Mouse (Mus musculus): ENCODE results near the gene Tma7. TPM values are rescaled to one million over a fixed set of nuclear protein-coding genes. Genes with fewer than 3 reads are reported as not detected.

The Tma7 gene
- polyA plus RNA-seq, 1 experiment from 2014 or later: 480 TPM

GRCm38 (mm10) chr9:109116205-109116604 lies 33.8 kb upstream of the Tma7 start:
- Histone ChIP-seq H3K4me3 (replicated peaks) (no peak overlapping the region), H3K4me2 (no peak overlapping the region), H3K4me1 (replicated peaks) (no peaks in the 10 kb centered on the region), H3K9me3 (replicated peaks) (no peaks in the 10 kb centered on the region), H3K9ac (no peak overlapping the region), H3K27me3 (no peaks in the 10 kb centered on the region), H3K27ac (no peak overlapping the region), H3K36me3 (peaks cover 36% of the 10 kb centered on the region)
- WGBS (ENCODE audit: insufficient replicate concordance): 75% methylated on average over 10 of the region's 10 CpGs
- DNase-seq: no peak
- ATAC-seq (ENCODE audit: low read depth): no peak

- H3K9ac ChIP-seq: no peak overlapping the region
- H3K4me2 ChIP-seq: no peak overlapping the region
- ATAC-seq (ENCODE audit: low read depth) (no peak), DNase-seq (no peak)
- peaks cover 41% of the 10 kb centered on the region for H3K36me3 ChIP-seq
- 70% methylated on average over 7 of the region's 7 CpGs for WGBS (ENCODE audit: insufficient replicate concordance)
- no peaks in the 10 kb centered on the region for H3K27me3 ChIP-seq
- no peaks in the 10 kb centered on the region for H3K9me3 ChIP-seq (replicated peaks)
- H3K4me3 ChIP-seq (replicated peaks): no peak overlapping the region
- H3K4me1 ChIP-seq (replicated peaks): no peaks in the 10 kb centered on the region
- H3K27ac ChIP-seq: no peak overlapping the region
Measured at GRCm38 (mm10) chr9:109114871-109115270, 32.5 kb upstream of the Tma7 start.

DNA sequence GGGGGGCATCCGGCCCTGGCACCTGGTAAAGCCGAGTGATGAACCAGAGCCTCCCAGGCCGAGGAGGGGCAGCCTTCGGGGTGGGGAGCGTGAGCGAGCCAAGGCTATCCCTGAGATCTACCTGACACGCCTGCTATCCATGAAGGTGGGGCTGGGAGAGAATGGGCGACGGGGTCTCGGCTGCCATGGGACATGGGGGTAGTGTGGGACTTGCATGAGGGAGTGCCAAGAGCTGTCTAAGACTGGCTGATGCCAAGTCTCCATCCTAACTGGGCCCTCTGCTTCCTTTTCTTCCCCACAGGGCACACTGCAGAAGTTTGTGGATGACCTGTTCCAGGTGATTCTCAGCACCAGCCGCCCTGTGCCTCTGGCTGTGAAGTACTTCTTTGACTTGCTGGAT lies 31.9 kb upstream of the Tma7 start:
- Histone ChIP-seq H3K4me2 (no peak overlapping the region), H3K27ac (no peak overlapping the region), H3K9ac (no peak overlapping the region), H3K4me1 (replicated peaks) (no peaks in the 10 kb centered on the region), H3K4me3 (replicated peaks) (no peak overlapping the region), H3K36me3 (peaks cover 45% of the 10 kb centered on the region), H3K27me3 (no peaks in the 10 kb centered on the region), H3K9me3 (replicated peaks) (no peaks in the 10 kb centered on the region)
- DNase-seq (no peak), ATAC-seq (ENCODE audit: low read depth) (no peak)
- 75% methylated on average over 11 of the region's 11 CpGs for WGBS (ENCODE audit: insufficient replicate concordance)

DNA sequence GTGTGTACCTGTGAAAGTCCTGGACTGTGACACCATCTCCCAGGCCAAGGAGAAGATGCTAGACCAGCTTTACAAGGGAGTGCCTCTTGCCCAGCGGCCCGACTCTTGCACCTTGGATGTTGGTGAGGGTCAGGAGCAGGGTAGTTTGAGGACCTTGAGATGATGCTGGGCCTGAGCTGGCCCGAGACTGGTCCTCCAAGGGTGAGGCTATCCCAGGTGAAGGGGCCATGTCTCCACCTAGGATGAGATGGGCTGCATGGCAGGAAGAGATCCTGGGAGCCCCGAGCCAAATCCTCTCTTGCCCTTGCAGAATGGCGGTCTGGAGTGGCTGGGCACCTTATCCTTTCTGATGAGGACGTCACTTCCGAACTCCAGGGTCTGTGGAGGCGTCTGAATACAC lies 30.9 kb upstream of the Tma7 start:
- Histone ChIP-seq H3K27me3 (no peaks in the 10 kb centered on the region), H3K4me3 (replicated peaks) (no peak overlapping the region), H3K9me3 (replicated peaks) (no peaks in the 10 kb centered on the region), H3K4me1 (replicated peaks) (no peaks in the 10 kb centered on the region), H3K36me3 (peaks cover 54% of the 10 kb centered on the region), H3K9ac (no peak overlapping the region), H3K4me2 (no peak overlapping the region), H3K27ac (no peak overlapping the region)
- DNase-seq (no peak), ATAC-seq (ENCODE audit: low read depth) (no peak)
- 67% methylated on average over 8 of the region's 8 CpGs for WGBS (ENCODE audit: insufficient replicate concordance)

GRCm38 (mm10) chr9:109111591-109111990 lies 29.2 kb upstream of the Tma7 start:
- Histone ChIP-seq H3K9ac (no peak overlapping the region), H3K27ac (no peak overlapping the region), H3K9me3 (replicated peaks) (no peaks in the 10 kb centered on the region), H3K4me1 (replicated peaks) (no peaks in the 10 kb centered on the region), H3K36me3 (peaks cover 46% of the 10 kb centered on the region), H3K4me3 (replicated peaks) (no peak overlapping the region), H3K4me2 (no peak overlapping the region), H3K27me3 (no peaks in the 10 kb centered on the region)
- 79% methylated on average over 9 of the region's 9 CpGs for WGBS (ENCODE audit: insufficient replicate concordance)
- no peak for ATAC-seq (ENCODE audit: low read depth)
- DNase-seq: no peak

- 62% methylated on average over 4 of the region's 4 CpGs for WGBS (ENCODE audit: insufficient replicate concordance)
- no peak for DNase-seq
Measured at GRCm38 (mm10) chr9:109111101-109111500, 28.7 kb upstream of the Tma7 start.

GRCm38 (mm10) chr9:109110240-109110639 lies 27.9 kb upstream of the Tma7 start:
- no peak overlapping the region for H3K9ac ChIP-seq
- no peak overlapping the region for H3K4me3 ChIP-seq (replicated peaks)
- H3K4me1 ChIP-seq (replicated peaks): no peaks in the 10 kb centered on the region
- WGBS (ENCODE audit: insufficient replicate concordance): 69% methylated on average over 11 of the region's 11 CpGs
- DNase-seq (no peak), ATAC-seq (ENCODE audit: low read depth) (no peak)
- no peak overlapping the region for H3K27ac ChIP-seq
- H3K9me3 ChIP-seq (replicated peaks): no peaks in the 10 kb centered on the region
- H3K27me3 ChIP-seq: no peaks in the 10 kb centered on the region
- no peak overlapping the region for H3K4me2 ChIP-seq
- H3K36me3 ChIP-seq: peaks cover 44% of the 10 kb centered on the region

More at GRCm38 (mm10) chr9:109111101-109111500, 28.7 kb upstream of the Tma7 start:
- Histone ChIP-seq H3K4me2 (no peak overlapping the region), H3K4me3 (replicated peaks) (no peak overlapping the region), H3K9me3 (replicated peaks) (no peaks in the 10 kb centered on the region), H3K36me3 (peaks cover 45% of the 10 kb centered on the region), H3K27me3 (no peaks in the 10 kb centered on the region), H3K9ac (no peak overlapping the region), H3K27ac (no peak overlapping the region), H3K4me1 (replicated peaks) (no peaks in the 10 kb centered on the region)
- no peak for ATAC-seq (ENCODE audit: low read depth)

GRCm38 (mm10) chr9:109107341-109107740 lies 25.0 kb upstream of the Tma7 start:
- no peak overlapping the region for H3K4me3 ChIP-seq (replicated peaks)
- ATAC-seq (ENCODE audit: low read depth): no peak
- H3K9me3 ChIP-seq (replicated peaks): no peaks in the 10 kb centered on the region
- no peak overlapping the region for H3K27ac ChIP-seq
- H3K4me2 ChIP-seq: no peak overlapping the region
- H3K27me3 ChIP-seq: no peaks in the 10 kb centered on the region
- WGBS (ENCODE audit: insufficient replicate concordance): 67% methylated on average over 6 of the region's 6 CpGs
- peaks cover 40% of the 10 kb centered on the region for H3K36me3 ChIP-seq
- H3K9ac ChIP-seq: no peak overlapping the region
- DNase-seq: no peak
- H3K4me1 ChIP-seq (replicated peaks): no peaks in the 10 kb centered on the region

GRCm38 (mm10) chr9:109105648-109106047 lies 23.3 kb upstream of the Tma7 start:
- Histone ChIP-seq H3K36me3 (peaks cover 33% of the 10 kb centered on the region), H3K27ac (no peak overlapping the region), H3K4me2 (no peak overlapping the region), H3K4me3 (replicated peaks) (no peak overlapping the region), H3K9ac (no peak overlapping the region), H3K9me3 (replicated peaks) (no peaks in the 10 kb centered on the region), H3K27me3 (no peaks in the 10 kb centered on the region), H3K4me1 (replicated peaks) (no peaks in the 10 kb centered on the region)
- ATAC-seq (ENCODE audit: low read depth): no peak
- no peak for DNase-seq
- WGBS (ENCODE audit: insufficient replicate concordance): 70% methylated on average over 12 of the region's 12 CpGs

GRCm38 (mm10) chr9:109105011-109105410 lies 22.6 kb upstream of the Tma7 start:
- 72% methylated on average over 12 of the region's 12 CpGs for WGBS (ENCODE audit: insufficient replicate concordance)
- Histone ChIP-seq H3K4me2 (no peak overlapping the region), H3K4me1 (replicated peaks) (no peaks in the 10 kb centered on the region), H3K27ac (no peak overlapping the region), H3K9ac (no peak overlapping the region), H3K9me3 (replicated peaks) (no peaks in the 10 kb centered on the region), H3K4me3 (replicated peaks) (no peak overlapping the region), H3K36me3 (peaks cover 30% of the 10 kb centered on the region), H3K27me3 (no peaks in the 10 kb centered on the region)
- ATAC-seq (ENCODE audit: low read depth) (no peak), DNase-seq (no peak)

GRCm38 (mm10) chr9:109104083-109104482 lies 21.7 kb upstream of the Tma7 start:
- no peak overlapping the region for H3K27ac ChIP-seq

DNA sequence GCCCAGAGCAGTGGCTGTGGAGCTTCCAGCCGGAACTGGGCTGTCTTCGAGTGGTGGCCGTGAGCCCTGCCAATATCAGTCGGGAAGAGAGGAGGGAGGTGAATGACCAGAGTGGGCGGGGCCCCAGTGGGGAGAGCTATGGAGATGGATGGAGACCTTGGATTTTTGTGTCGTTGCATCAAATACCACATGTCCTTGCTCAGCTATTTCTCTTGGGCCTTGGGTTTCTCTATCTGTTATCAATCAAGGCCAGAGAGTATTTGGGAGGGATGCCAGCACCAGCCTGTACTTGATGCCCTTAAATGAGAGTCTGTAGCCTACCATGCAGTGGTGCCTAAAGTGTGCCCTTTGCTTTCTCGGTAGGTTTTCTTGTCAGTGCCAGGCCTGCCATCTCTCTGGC lies 20.9 kb upstream of the Tma7 start:
- WGBS (ENCODE audit: insufficient replicate concordance): 63% methylated on average over 7 of the region's 7 CpGs
- ATAC-seq (ENCODE audit: low read depth): no peak
- H3K27me3 ChIP-seq: no peaks in the 10 kb centered on the region
- no peak overlapping the region for H3K4me3 ChIP-seq (replicated peaks)
- H3K4me2 ChIP-seq: no peak overlapping the region
- H3K9me3 ChIP-seq (replicated peaks): no peaks in the 10 kb centered on the region
- H3K27ac ChIP-seq: no peak overlapping the region
- no peak for DNase-seq
- H3K9ac ChIP-seq: no peak overlapping the region
- H3K4me1 ChIP-seq (replicated peaks): peaks cover 11% of the 10 kb centered on the region
- peaks cover 17% of the 10 kb centered on the region; the same call in 1 of the 2 replicates for H3K36me3 ChIP-seq

More at GRCm38 (mm10) chr9:109104083-109104482, 21.7 kb upstream of the Tma7 start:
- no peak for DNase-seq
- WGBS (ENCODE audit: insufficient replicate concordance): 81% methylated on average over 9 of the region's 9 CpGs
- no peak overlapping the region for H3K4me2 ChIP-seq
- H3K27me3 ChIP-seq: no peaks in the 10 kb centered on the region
- H3K9me3 ChIP-seq (replicated peaks): no peaks in the 10 kb centered on the region
- peaks cover 3% of the 10 kb centered on the region for H3K4me1 ChIP-seq (replicated peaks)
- peaks cover 24% of the 10 kb centered on the region for H3K36me3 ChIP-seq
- no peak overlapping the region for H3K4me3 ChIP-seq (replicated peaks)
- ATAC-seq (ENCODE audit: low read depth): no peak
- no peak overlapping the region for H3K9ac ChIP-seq

All from liver, embryonic 13.5 days (tissue).